Comparison of ENCODE assay signal across 8 mouse cellular contexts in the genomic region with DNA sequence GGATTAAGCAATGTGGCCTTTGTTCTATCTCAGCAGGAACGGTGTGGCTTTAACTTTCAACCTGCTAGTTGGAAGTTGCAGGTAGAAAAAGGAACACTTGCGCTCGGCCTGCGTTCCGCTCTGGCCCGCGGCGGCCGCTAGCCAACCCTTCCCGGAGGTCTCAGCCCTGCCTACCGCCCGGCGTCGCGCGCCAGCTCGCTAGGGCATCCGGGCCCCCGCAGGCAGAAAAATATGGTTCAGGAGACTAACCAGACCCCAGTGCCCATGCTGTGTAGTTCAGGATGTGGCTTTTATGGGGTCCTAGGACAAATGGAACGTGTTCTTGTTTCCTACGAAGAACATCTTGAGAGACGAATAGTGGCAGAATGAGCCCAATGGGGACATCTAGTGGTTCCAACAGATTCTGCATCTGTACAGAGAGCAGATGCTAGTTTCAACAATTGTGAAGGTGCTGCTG. TPM values are rescaled to one million over a fixed set of nuclear protein-coding genes. Genes with fewer than 3 reads are reported as not detected.
DNase-seq lines count a peak whose midpoint lies in the region; ATAC-seq and TF ChIP-seq lines count a peak whose summit lies in the region.

No protein-coding gene starts in this region.

- peak; percentile 87 for ATAC-seq in intestine, embryonic 15.5 days
- peak; percentile 96 for ATAC-seq in megakaryocyte progenitor cell, adult 5-6 weeks (replicated peaks; ENCODE audit: poor library complexity)

- peak overlapping the region; percentile 90 for H3K4me2 ChIP-seq in intestine, embryonic 15.5 days (replicated peaks)

- under 1% methylated on average over 22 of the region's 22 CpGs for WGBS in intestine, embryonic 15.5 days

- H3K4me1 ChIP-seq in intestine, embryonic 15.5 days (replicated peaks): no peaks in the 10 kb centered on the region

- no peaks in the 10 kb centered on the region for H3K36me3 ChIP-seq in intestine, embryonic 15.5 days

- peak; percentile 34 for DNase-seq in gastrocnemius, adult 2 months
- DNase-seq in gastrocnemius, adult 8-10 months (ENCODE audit: low spot score in 2 of 2): no peak
- peak; percentile 68 for DNase-seq in cerebellum, adult 9-10 months
- DNase-seq in frontal cortex, postnatal 10 days (ENCODE audit: low spot score in 2 of 2): peak; percentile 30 to 50
- DNase-seq in left cerebral cortex, postnatal 10 days (ENCODE audit: extremely low spot score in 1 of 2, low spot score in 2 of 2): peak; percentile 44 to 56
- peak; percentile 34 for DNase-seq in right cerebral cortex, postnatal 25 days

- peak overlapping the region; percentile 74 for H3K4me3 ChIP-seq in gastrocnemius, adult 2 months
- peak overlapping the region; percentile 47 for H3K4me3 ChIP-seq in intestine, embryonic 15.5 days (replicated peaks)

- H3K9ac ChIP-seq in intestine, embryonic 15.5 days: peak overlapping the region; percentile 61

- H3K27ac ChIP-seq in gastrocnemius, adult 2 months: 0 out of 2 replicates have a peak overlapping the region, but pooled peaks have one; percentile 48
- peak overlapping the region; percentile 41; the same call in 1 of the 2 replicates for H3K27ac ChIP-seq in intestine, embryonic 15.5 days

- TF ChIP-seq CTCF in gastrocnemius, adult 2 months (IDR thresholded peaks at IDR 0.05): peak; percentile 69

- H3K9me3 ChIP-seq in intestine, embryonic 15.5 days: no peaks in the 10 kb centered on the region

- H3K27me3 ChIP-seq in intestine, embryonic 15.5 days (replicated peaks): no peaks in the 10 kb centered on the region

- intact Hi-C loops in gastrocnemius, adult 2 months (cut with DNase I): loop anchor here (5.0 kb wide), 1 partner anchor 544 kb away; no protein-coding TSS in a partner anchor
- intact Hi-C loops in left cerebral cortex, postnatal 10 days (cut with DNase I): loop anchor here (2.0 to 5.0 kb wide), 2 partner anchors 444 to 545 kb away; no protein-coding TSS in a partner anchor

RNA-seq across cellular contexts. Expression of gene Gm281, which starts 12.6 kb away (rescaled TPM):
- total RNA-seq in gastrocnemius, adult 2 months (2021): not detected
- not detected for total RNA-seq in gastrocnemius, adult 8-10 months (2022)
- not detected in 2 replicates for polyA plus RNA-seq in intestine, embryonic 15.5 days (2015; fragmentation: Nextera tagmentation; extraction: Ambion mirVana)
- total RNA-seq in left cerebral cortex, postnatal 10 days (2021): not detected
- not detected in 2 replicates for total RNA-seq in megakaryocyte progenitor cell, adult 5-6 weeks (2015)
- total RNA-seq in megakaryocyte progenitor cell, adult 5-6 weeks (2017): not detected in 2 replicates

RNA-seq across cellular contexts. Expression of gene Atxn7, which starts 59.6 kb away (rescaled TPM):
- total RNA-seq in gastrocnemius, adult 2 months (2021): 10 to 100 TPM; 18.1 to 20.5 TPM
- total RNA-seq in gastrocnemius, adult 8-10 months (2022): 10 to 100 TPM; 19.5 to 24.5 (median 20.8) TPM
- 3.6 and 4.2 TPM in 2 replicates for polyA plus RNA-seq in intestine, embryonic 15.5 days (2015; fragmentation: Nextera tagmentation; extraction: Ambion mirVana)
- total RNA-seq in left cerebral cortex, postnatal 10 days (2021): 10 to 100 TPM; 15.3 to 16.8 TPM
- total RNA-seq in megakaryocyte progenitor cell, adult 5-6 weeks (2015): 13.4 and 16.0 TPM in 2 replicates
- 14.6 and 14.8 TPM in 2 replicates for total RNA-seq in megakaryocyte progenitor cell, adult 5-6 weeks (2017)

Comparison
In these comparisons a context has a peak if more than half of its experiments do, and no peak if none do; other contexts are left out.
1. DNase-seq: peak in gastrocnemius, adult 2 months (single experiment), cerebellum, adult 9-10 months (single experiment), frontal cortex, postnatal 10 days (2 of 2), left cerebral cortex, postnatal 10 days (2 of 2) and right cerebral cortex, postnatal 25 days (single experiment); none in gastrocnemius, adult 8-10 months (0 of 2).